Mouse (Mus musculus): ENCODE data around the gene Lsg1. TPM values are rescaled to one million over a fixed set of nuclear protein-coding genes. Genes with fewer than 3 reads are reported as not detected.

Gene Lsg1
- polyA plus RNA-seq, 1 experiment from 2014 or later, result 44.9 TPM

DNA sequence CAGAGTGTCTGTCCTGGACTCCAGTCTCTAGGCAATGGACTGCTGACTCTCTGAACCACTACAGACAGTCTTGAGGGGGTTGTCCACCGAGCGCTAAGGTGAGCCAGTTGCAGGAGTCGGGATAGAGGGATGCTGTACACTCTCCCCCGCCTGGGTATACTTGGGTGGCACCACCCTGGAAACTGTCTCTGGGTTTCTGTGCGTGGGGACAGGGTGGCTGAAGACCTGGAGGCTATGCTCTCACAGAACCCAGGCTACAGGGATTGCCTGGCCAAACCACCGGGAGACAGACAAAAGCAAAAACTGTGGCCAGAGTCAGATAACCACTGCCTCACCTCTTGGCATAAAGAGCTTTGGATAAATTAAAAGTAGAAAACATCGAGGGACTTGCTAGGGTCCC lies 37.9 kb downstream of the Lsg1 start:
- peaks cover 18% of the 10 kb centered on the region for H3K4me1 ChIP-seq (ENCODE audit: control insufficient read depth, insufficient read depth, low read depth, low read length)
- H3K9ac ChIP-seq (ENCODE audit: low read depth, low read length), result peak overlapping the region; percentile 84
- H3K27ac ChIP-seq (ENCODE audit: low read depth, low read length), result peak overlapping the region; percentile 90; the same call in 1 of the 2 replicates
- H3K4me3 ChIP-seq (ENCODE audit: low read length), result peak overlapping the region; percentile 79
- H3K36me3 ChIP-seq (ENCODE audit: control insufficient read depth, insufficient read depth, low read length), result peaks cover 5% of the 10 kb centered on the region; the same call in 1 of the 2 replicates
- no peaks in the 10 kb centered on the region for H3K9me3 ChIP-seq (ENCODE audit: control insufficient read depth, low read length)
- peak overlapping the region; percentile 80 for H3K4me2 ChIP-seq (ENCODE audit: low read length)
- ATAC-seq, result no peak
- 71% methylated on average over 7 of the region's 7 CpGs for WGBS
- no peaks in the 10 kb centered on the region for H3K27me3 ChIP-seq (replicated peaks; ENCODE audit: control insufficient read depth, insufficient read depth, low read length)

DNA sequence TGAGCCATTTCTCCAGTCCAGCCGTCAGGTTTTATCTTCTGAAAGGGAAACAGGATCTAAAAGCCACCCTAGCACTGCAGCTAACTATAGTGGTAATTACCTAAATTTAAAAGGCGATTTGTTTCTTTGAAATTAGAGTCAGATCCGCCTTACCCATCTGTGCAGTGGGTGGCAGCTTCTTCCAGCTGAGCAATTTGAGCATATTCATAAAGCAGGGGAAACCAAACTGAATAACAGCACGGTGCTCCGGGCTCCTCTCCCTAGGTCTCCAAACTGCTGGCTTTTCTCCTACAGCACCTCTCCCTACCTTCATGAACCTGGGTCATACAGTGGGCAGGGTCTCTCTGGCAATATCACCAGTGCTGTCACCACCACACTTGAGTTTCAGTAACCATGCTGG lies 39.1 kb downstream of the Lsg1 start:
- Histone ChIP-seq H3K27me3 (replicated peaks; ENCODE audit: control insufficient read depth, insufficient read depth, low read length) (no peaks in the 10 kb centered on the region), H3K4me2 (ENCODE audit: low read length) (peak overlapping the region; percentile 80), H3K36me3 (ENCODE audit: control insufficient read depth, insufficient read depth, low read length) (peaks cover 8% of the 10 kb centered on the region; the same call in 1 of the 2 replicates), H3K27ac (ENCODE audit: low read depth, low read length) (no peak overlapping the region), H3K9me3 (ENCODE audit: control insufficient read depth, low read length) (no peaks in the 10 kb centered on the region), H3K4me3 (ENCODE audit: low read length) (peak overlapping the region; percentile 79; the same call in 1 of the 2 replicates), H3K9ac (ENCODE audit: low read depth, low read length) (no peak overlapping the region), H3K4me1 (ENCODE audit: control insufficient read depth, insufficient read depth, low read depth, low read length) (peaks cover 18% of the 10 kb centered on the region)
- 85% methylated on average over 5 of the region's 5 CpGs for WGBS
- no peak for ATAC-seq

DNA sequence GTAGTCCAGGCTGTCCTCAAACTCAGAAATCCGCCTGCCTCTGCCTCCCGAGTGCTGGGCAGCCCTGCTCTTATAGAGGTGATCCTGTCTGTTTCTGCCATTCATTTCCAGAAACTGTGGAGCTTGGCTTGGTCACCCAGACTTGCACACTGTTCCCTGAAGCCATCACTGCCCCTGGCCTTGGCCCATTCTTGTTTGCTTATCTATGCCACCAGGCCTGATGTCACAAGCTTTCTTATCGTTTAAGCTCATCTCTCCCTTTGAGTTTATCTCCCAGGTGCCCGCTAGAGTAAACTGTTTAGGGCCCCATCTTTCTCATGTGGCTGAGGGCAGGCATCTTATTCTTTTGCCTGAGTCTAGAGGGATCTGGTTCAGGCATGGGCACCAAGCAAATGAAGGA lies 42.7 kb downstream of the Lsg1 start:
- H3K36me3 ChIP-seq (ENCODE audit: control insufficient read depth, insufficient read depth, low read length), result peaks cover 12% of the 10 kb centered on the region; the same call in 1 of the 2 replicates
- H3K4me1 ChIP-seq (ENCODE audit: control insufficient read depth, insufficient read depth, low read depth, low read length), result peaks cover 12% of the 10 kb centered on the region
- no peaks in the 10 kb centered on the region for H3K27me3 ChIP-seq (replicated peaks; ENCODE audit: control insufficient read depth, insufficient read depth, low read length)
- H3K4me2 ChIP-seq (ENCODE audit: low read length), result no peak overlapping the region
- 95% methylated on average over 4 of the region's 4 CpGs for WGBS
- ATAC-seq, result no peak
- no peak overlapping the region for H3K9ac ChIP-seq (ENCODE audit: low read depth, low read length)
- H3K27ac ChIP-seq (ENCODE audit: low read depth, low read length), result no peak overlapping the region
- H3K4me3 ChIP-seq (ENCODE audit: low read length), result no peak overlapping the region
- no peaks in the 10 kb centered on the region for H3K9me3 ChIP-seq (ENCODE audit: control insufficient read depth, low read length)

DNA sequence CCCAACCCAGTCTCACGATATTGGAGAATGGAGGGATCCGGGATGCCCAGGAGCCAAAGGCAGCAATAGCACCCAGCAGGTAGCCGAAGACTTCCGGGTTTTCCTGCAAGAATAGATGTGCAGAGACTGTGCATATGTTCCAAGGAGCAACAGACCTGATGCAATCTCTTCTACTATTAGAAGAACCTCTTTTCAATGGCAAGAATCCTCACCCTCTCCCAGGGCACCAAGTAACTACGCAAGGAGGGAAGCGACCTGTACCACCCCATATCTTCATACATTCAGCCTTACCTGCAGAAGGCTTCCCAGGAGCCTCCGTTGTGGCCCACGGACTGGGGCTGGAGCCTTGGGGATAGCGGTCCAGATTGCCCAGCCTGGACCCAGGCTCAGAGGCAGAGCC lies 44.0 kb downstream of the Lsg1 start:
- ATAC-seq, result no peak
- Histone ChIP-seq H3K9ac (ENCODE audit: low read depth, low read length) (no peak overlapping the region), H3K9me3 (ENCODE audit: control insufficient read depth, low read length) (no peaks in the 10 kb centered on the region), H3K27ac (ENCODE audit: low read depth, low read length) (no peak overlapping the region), H3K4me1 (ENCODE audit: control insufficient read depth, insufficient read depth, low read depth, low read length) (peaks cover under 1% of the 10 kb centered on the region; the same call in 1 of the 2 replicates), H3K27me3 (replicated peaks; ENCODE audit: control insufficient read depth, insufficient read depth, low read length) (no peaks in the 10 kb centered on the region), H3K4me2 (ENCODE audit: low read length) (no peak overlapping the region), H3K36me3 (ENCODE audit: control insufficient read depth, insufficient read depth, low read length) (peaks cover 15% of the 10 kb centered on the region), H3K4me3 (ENCODE audit: low read length) (no peak overlapping the region)
- WGBS, result 88% methylated on average over 9 of the region's 9 CpGs

DNA sequence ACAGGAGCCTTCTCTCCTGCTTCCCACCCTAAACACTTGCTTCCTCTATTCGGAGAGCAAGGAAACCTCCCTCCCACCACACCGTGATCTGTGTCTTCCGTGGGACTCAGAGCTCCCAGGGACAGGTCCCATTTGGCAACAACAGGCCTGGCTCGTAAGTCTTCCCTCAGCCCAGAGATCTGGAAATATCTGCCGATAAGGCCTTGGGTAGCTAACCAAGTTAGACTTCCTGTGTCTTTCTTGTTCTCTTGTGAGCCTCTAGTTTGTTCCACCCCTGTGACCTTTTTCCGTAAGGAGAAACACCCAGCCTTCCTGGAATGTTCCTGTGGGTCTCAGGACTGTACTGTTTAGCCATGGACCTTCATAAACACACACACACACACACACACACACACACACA lies 44.6 kb downstream of the Lsg1 start:
- Histone ChIP-seq H3K4me3 (ENCODE audit: low read length) (no peak overlapping the region), H3K27ac (ENCODE audit: low read depth, low read length) (no peak overlapping the region), H3K36me3 (ENCODE audit: control insufficient read depth, insufficient read depth, low read length) (peaks cover 15% of the 10 kb centered on the region), H3K9me3 (ENCODE audit: control insufficient read depth, low read length) (no peaks in the 10 kb centered on the region), H3K9ac (ENCODE audit: low read depth, low read length) (no peak overlapping the region), H3K27me3 (replicated peaks; ENCODE audit: control insufficient read depth, insufficient read depth, low read length) (no peaks in the 10 kb centered on the region), H3K4me2 (ENCODE audit: low read length) (no peak overlapping the region), H3K4me1 (ENCODE audit: control insufficient read depth, insufficient read depth, low read depth, low read length) (no peaks in the 10 kb centered on the region)
- no peak for ATAC-seq
- WGBS, result 84% methylated on average over 6 of the region's 6 CpGs

DNA sequence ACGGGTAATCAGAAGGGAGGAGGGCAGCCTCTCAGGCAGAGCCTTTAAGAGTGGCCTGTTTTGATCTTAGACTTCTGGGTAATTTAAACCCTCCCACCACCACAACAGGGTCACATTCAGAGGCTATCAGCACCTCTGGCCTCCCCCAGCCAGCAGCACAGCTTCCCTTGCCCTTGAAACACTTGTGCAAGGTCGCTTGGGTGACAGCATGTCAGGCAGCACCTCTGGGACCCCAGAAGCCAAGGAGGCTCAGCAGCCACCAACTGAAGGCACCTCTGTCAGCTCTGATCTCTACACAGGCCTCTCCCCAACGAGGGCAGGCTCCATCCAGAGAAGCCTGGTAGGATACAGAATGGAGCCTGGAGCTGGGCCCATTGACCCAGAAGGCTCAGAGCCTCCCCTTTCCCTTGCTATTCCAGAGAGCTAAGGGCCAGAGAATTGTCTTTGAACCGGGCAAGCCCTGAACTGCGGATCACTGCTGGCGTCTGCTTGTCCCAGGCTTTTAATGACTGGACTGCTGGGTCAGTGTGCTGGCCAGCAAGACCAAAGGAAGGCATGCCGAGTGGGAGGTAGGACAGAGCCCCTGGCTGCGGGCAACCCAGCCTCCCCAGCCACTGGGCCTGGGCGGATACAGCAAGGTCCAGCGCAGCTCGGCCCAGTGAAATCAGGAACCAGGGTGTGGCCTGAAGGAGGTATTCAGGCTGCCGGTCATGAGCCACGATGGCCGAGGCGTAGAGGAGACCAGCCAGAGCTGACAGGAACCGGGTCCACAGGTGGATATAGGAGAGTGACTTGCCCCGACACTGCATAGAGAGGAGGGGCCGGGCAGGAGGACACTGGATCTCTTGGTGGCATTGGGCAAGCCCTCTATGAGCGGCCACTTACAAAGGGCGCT lies 47.0 kb downstream of the Lsg1 start:
- no peak overlapping the region for H3K27ac ChIP-seq (ENCODE audit: low read depth, low read length)
- no peaks in the 10 kb centered on the region for H3K4me1 ChIP-seq (ENCODE audit: control insufficient read depth, insufficient read depth, low read depth, low read length)
- peak; percentile 43 for ATAC-seq
- H3K4me3 ChIP-seq (ENCODE audit: low read length), result no peak overlapping the region
- peaks cover 11% of the 10 kb centered on the region for H3K36me3 ChIP-seq (ENCODE audit: control insufficient read depth, insufficient read depth, low read length)
- H3K4me2 ChIP-seq (ENCODE audit: low read length), result no peak overlapping the region; the same call in 1 of the 2 replicates
- H3K27me3 ChIP-seq (replicated peaks; ENCODE audit: control insufficient read depth, insufficient read depth, low read length), result no peaks in the 10 kb centered on the region
- no peak overlapping the region for H3K9ac ChIP-seq (ENCODE audit: low read depth, low read length)
- 69% methylated on average over 20 of the region's 20 CpGs for WGBS
- H3K9me3 ChIP-seq (ENCODE audit: control insufficient read depth, low read length), result no peaks in the 10 kb centered on the region

DNA sequence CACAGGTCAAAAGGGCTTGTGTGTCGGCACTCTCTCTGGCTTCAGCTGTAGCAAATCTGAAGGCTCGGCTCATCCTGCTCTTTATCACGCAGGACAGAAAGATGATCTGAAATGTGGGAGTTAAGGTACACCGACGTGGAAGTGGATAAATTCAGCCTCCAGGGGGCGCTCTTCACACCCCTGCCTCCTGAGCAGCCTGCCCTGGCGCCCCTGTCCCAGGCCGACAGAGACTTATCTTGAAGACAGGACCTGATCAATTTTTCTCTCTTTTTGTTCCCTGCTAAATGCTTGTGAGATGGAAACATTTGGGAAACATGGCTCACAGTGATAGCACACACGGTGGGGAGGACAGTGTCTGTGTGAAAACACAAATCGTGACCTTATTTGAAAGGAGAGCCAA lies 48.0 kb downstream of the Lsg1 start:
- no peak for ATAC-seq

DNA sequence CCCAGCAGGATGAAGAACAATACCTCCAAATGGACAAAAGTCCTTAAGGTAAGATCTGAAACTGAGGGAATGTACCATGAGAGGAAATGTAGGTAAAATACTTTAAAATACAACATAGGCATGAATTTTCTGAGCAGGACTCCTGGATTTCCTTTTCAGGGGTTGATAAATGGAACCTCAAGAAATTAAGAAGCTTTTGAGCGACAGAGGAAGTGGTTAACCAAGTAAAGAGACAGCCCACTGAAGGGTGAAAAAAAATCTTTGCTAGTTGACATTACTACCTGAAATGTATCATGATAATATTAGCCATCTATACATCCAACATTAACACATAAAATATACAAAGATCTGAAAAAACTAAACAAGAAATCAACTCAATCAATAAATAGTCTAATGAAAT lies 52.3 kb downstream of the Lsg1 start:
- no peaks in the 10 kb centered on the region for H3K9me3 ChIP-seq (ENCODE audit: control insufficient read depth, low read length)
- no peak overlapping the region for H3K27ac ChIP-seq (ENCODE audit: low read depth, low read length)
- WGBS, result 93% methylated on average over 1 of the region's 1 CpGs
- no peak overlapping the region for H3K4me3 ChIP-seq (ENCODE audit: low read length)
- H3K9ac ChIP-seq (ENCODE audit: low read depth, low read length), result no peak overlapping the region
- no peaks in the 10 kb centered on the region for H3K27me3 ChIP-seq (replicated peaks; ENCODE audit: control insufficient read depth, insufficient read depth, low read length)
- H3K4me1 ChIP-seq (ENCODE audit: control insufficient read depth, insufficient read depth, low read depth, low read length), result no peaks in the 10 kb centered on the region; the same call in 1 of the 2 replicates
- H3K36me3 ChIP-seq (ENCODE audit: control insufficient read depth, insufficient read depth, low read length), result peaks cover 3% of the 10 kb centered on the region; the same call in 1 of the 2 replicates
- no peak for ATAC-seq
- no peak overlapping the region for H3K4me2 ChIP-seq (ENCODE audit: low read length)

More for the DNA sequence above, 48.0 kb downstream of the Lsg1 start:
- H3K9me3 ChIP-seq (ENCODE audit: control insufficient read depth, low read length), result no peaks in the 10 kb centered on the region
- 24% methylated on average over 10 of the region's 10 CpGs for WGBS
- H3K4me2 ChIP-seq (ENCODE audit: low read length), result no peak overlapping the region
- H3K27ac ChIP-seq (ENCODE audit: low read depth, low read length), result no peak overlapping the region
- H3K9ac ChIP-seq (ENCODE audit: low read depth, low read length), result no peak overlapping the region
- H3K36me3 ChIP-seq (ENCODE audit: control insufficient read depth, insufficient read depth, low read length), result peaks cover 9% of the 10 kb centered on the region
- H3K27me3 ChIP-seq (replicated peaks; ENCODE audit: control insufficient read depth, insufficient read depth, low read length), result no peaks in the 10 kb centered on the region
- no peak overlapping the region for H3K4me3 ChIP-seq (ENCODE audit: low read length)
- no peaks in the 10 kb centered on the region for H3K4me1 ChIP-seq (ENCODE audit: control insufficient read depth, insufficient read depth, low read depth, low read length)

DNA sequence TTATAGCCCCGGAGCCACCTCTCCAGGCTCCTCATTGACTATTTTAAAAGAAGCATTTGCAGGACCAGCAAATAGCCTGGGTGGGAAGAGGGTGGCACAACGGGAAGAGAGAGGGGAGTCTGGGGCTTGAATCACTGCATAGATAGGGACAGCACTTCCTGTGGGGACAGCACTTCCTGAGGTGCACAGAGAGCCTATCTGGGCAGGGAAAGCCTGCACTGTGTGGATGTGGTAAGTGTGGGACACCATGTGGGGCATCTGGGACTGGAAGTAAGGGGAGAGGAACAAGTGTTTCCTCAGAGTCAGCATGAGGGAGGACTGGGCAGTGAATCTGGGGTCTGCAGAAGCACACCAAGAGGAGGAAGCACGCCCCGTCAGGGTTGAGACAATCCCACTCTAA lies 53.8 kb downstream of the Lsg1 start:
- no peaks in the 10 kb centered on the region; the same call in 1 of the 2 replicates for H3K4me1 ChIP-seq (ENCODE audit: control insufficient read depth, insufficient read depth, low read depth, low read length)
- no peak overlapping the region for H3K9ac ChIP-seq (ENCODE audit: low read depth, low read length)
- H3K27ac ChIP-seq (ENCODE audit: low read depth, low read length), result no peak overlapping the region
- H3K4me2 ChIP-seq (ENCODE audit: low read length), result no peak overlapping the region
- no peaks in the 10 kb centered on the region for H3K27me3 ChIP-seq (replicated peaks; ENCODE audit: control insufficient read depth, insufficient read depth, low read length)
- H3K9me3 ChIP-seq (ENCODE audit: control insufficient read depth, low read length), result no peaks in the 10 kb centered on the region
- 72% methylated on average over 4 of the region's 4 CpGs for WGBS
- H3K4me3 ChIP-seq (ENCODE audit: low read length), result no peak overlapping the region
- peaks cover 7% of the 10 kb centered on the region for H3K36me3 ChIP-seq (ENCODE audit: control insufficient read depth, insufficient read depth, low read length)
- no peak for ATAC-seq
